Mouse (Mus musculus): ENCODE measurements around the gene Tut7.
"Not testable (repeated sequence)": the region's sequence is repeated elsewhere in the genome, so short reads cannot be mapped to it uniquely, and the experiment has no call there.

The Tut7 gene

GRCm38 (mm10) chr13:59832454-59832853 lies 9.5 kb upstream of the Tut7 start:
- DNase-seq: no peak

GRCm38 (mm10) chr13:59825966-59826365 lies 3.0 kb upstream of the Tut7 start:
- no peak for DNase-seq

- no peak for DNase-seq
These were observed 2.1 kb downstream of the Tut7 start for GRCm38 (mm10) chr13:59820836-59821235.

GRCm38 (mm10) chr13:59820114-59820513 lies 2.8 kb downstream of the Tut7 start:
- no peak for DNase-seq

GRCm38 (mm10) chr13:59817352-59817751 lies 5.6 kb downstream of the Tut7 start:
- no peak for DNase-seq

GRCm38 (mm10) chr13:59814109-59814591 lies 8.8 kb downstream of the Tut7 start:
- no peak for DNase-seq

- no peak for DNase-seq
These were observed 11.4 kb downstream of the Tut7 start for GRCm38 (mm10) chr13:59811581-59811980.

GRCm38 (mm10) chr13:59801000-59801399 lies 21.9 kb downstream of the Tut7 start:
- DNase-seq: no peak

GRCm38 (mm10) chr13:59800077-59800476 lies 22.9 kb downstream of the Tut7 start:
- DNase-seq: no peak

GRCm38 (mm10) chr13:59798306-59798705 lies 24.6 kb downstream of the Tut7 start:
- DNase-seq: no peak

- no peak for DNase-seq
These were observed 26.5 kb downstream of the Tut7 start for GRCm38 (mm10) chr13:59796466-59796848.

- no peak for DNase-seq
These were observed 27.0 kb downstream of the Tut7 start for GRCm38 (mm10) chr13:59795807-59796465.

- DNase-seq: no peak
These were observed 28.2 kb downstream of the Tut7 start for GRCm38 (mm10) chr13:59794786-59795185.

GRCm38 (mm10) chr13:59782145-59782544 lies 40.8 kb downstream of the Tut7 start, which contains the start of gene Gm49354:
Gene Gm49354 (minus strand): TSS chr13:59782245.
- no peak for DNase-seq

GRCm38 (mm10) chr13:59779744-59780264 lies 43.1 kb downstream of the Tut7 start:
- DNase-seq: not testable (repeated sequence)

- DNase-seq: peak; percentile 29
These were observed 43.7 kb downstream of the Tut7 start for GRCm38 (mm10) chr13:59779213-59779612.

GRCm38 (mm10) chr13:59775168-59775567 lies 47.8 kb downstream of the Tut7 start:
- no peak for DNase-seq

- DNase-seq: peak; percentile 45
These were observed 51.7 kb downstream of the Tut7 start for GRCm38 (mm10) chr13:59771257-59771656.

GRCm38 (mm10) chr13:59770847-59771246 lies 52.1 kb downstream of the Tut7 start:
- peak; percentile 20 for DNase-seq

GRCm38 (mm10) chr13:59770164-59770562 lies 52.8 kb downstream of the Tut7 start:
- DNase-seq: peak; percentile 91

GRCm38 (mm10) chr13:59769296-59770163 lies 53.4 kb downstream of the Tut7 start, which contains the start of gene Isca1:
Gene Isca1 (minus strand): TSS chr13:59769810.
- peak; percentile 99 for DNase-seq

- no peak for DNase-seq
These were observed 54.4 kb downstream of the Tut7 start for GRCm38 (mm10) chr13:59768531-59768930.

- no peak for DNase-seq
These were observed 56.0 kb downstream of the Tut7 start for GRCm38 (mm10) chr13:59766786-59767515.

Data from thymus, postnatal 14 days (tissue).